Mouse (Mus musculus) thymus, adult 2 months (tissue): ENCODE measurements around the gene Fadd.

Experiments used
- CTCF ChIP-seq: fragments of 200-500 bp; IDR thresholded peaks from 2 replicates; pipeline ENCODE4 v1.5.1; 2012; ENCODE audit warnings: mild to moderate bottlenecking, control low read depth, low read length, moderate library complexity, borderline replicate concordance; ENCODE audit not compliant: control insufficient read depth, poor library complexity, insufficient read depth; ENCODE audit errors: extremely low read depth
- POLR2A ChIP-seq: fragments of 200-500 bp; IDR thresholded peaks from 2 replicates; pipeline ENCODE4 v1.6.1; 2012; ENCODE audit warnings: mild to moderate bottlenecking, low read length, control low read depth, moderate library complexity; ENCODE audit not compliant: control insufficient read depth, poor library complexity, insufficient read depth; ENCODE audit errors: extremely low read depth

- TF ChIP-seq CTCF (no peak), POLR2A (no peak)
Measured at GRCm38 (mm10) chr7:144620315-144620714, 38.1 kb upstream of the Fadd start.
